Mouse (Mus musculus) brain, embryonic 14.5 days (tissue): ENCODE results near the gene Plxna4.

Source experiments
- CTCF ChIP-seq: fragments of 200-500 bp; IDR thresholded peaks from 2 replicates; pipeline ENCODE4 v1.5.1; 2012; ENCODE audit warnings: inconsistent platforms, mild to moderate bottlenecking, moderate library complexity, borderline replicate concordance; ENCODE audit not compliant: insufficient read depth, insufficient read length; ENCODE audit errors: extremely low read depth
- POLR2A ChIP-seq: fragments of 200-500 bp; IDR thresholded peaks from 2 replicates; pipeline ENCODE4 v1.6.1; 2012; ENCODE audit warnings: mild to moderate bottlenecking, inconsistent platforms, borderline replicate concordance; ENCODE audit not compliant: poor library complexity, insufficient read depth, insufficient read length, severe bottlenecking; ENCODE audit errors: extremely low read depth

GRCm38 (mm10) chr6:32587136-32588009 is 619 bp downstream of the Plxna4 start:
- TF ChIP-seq CTCF (no peak), POLR2A (no peak)
